Mouse (Mus musculus): ENCODE measurements around the gene Fmo2.
A peak's percentile ranks its signal among the peaks of the same experiment; 100 is the strongest.

Gene Fmo2

DNA sequence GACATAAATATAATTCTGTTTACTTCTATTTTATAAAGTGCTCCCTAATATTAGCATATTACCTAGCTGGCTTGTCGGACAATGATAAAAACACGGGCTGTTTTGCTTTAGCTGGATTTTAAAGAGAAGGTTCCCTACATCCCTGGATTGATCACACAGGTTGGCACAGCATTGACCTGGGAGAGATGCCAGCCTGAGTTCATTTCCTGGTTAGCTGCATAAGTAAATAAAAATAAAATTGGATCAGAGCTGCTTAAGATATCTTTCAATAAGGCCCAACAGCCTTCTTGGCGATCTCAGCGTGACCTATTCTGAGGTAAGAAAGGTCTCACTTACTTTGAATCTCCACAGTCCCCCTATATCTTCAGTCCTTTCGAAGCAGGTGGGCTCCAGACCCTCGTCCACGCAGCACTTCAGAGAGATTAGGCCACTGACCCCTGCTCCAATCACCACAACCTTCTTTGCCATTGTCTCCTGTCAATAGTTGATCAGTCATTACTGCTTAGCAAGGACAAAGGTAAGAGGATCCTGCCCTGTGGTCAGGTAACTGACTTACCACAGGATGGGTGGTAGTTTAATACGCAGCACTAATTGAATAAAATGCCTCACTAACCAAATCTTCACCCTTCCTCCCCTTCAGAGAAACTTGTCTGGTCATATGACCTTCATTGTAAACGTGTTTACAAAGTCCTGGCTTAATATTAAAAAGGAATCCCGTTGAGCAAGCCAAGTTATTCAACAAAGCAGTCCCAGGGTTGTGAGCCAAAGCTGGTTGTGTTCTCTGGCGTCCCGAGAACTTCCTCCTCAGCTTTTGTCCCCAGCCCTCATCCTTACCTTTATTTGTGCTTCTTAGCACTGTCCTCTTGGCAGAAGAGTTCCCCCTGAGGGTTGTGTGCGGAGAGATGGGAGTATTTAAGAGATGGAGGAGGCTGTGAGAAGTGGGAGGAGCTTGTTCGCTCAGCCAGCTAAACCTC, at the start of gene Fmo2:
Fmo2 (minus strand) TSS at position 889 of the 974 bp plus-strand sequence.
- DNase-seq: no peak

DNA sequence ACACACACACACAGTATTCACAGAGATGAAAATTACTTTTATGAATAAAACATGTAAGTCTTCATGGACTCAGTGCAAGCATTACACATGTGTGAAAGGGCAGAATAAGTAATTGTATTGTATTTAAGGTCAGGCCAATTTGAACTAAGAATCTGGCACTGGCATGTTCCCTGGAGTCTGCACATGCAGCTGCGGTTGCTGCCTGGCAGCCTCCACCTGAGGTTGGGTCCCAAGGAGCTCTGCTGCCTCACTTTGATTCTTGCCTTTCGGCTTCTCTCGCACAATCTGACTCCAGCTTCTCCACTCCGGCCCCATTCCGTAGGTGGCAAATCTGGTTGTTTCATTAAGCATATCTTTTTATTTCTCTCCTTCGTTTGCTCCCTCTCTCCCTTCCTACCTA, 49.4 kb upstream of the Fmo2 start:
- DNase-seq: no peak

DNA sequence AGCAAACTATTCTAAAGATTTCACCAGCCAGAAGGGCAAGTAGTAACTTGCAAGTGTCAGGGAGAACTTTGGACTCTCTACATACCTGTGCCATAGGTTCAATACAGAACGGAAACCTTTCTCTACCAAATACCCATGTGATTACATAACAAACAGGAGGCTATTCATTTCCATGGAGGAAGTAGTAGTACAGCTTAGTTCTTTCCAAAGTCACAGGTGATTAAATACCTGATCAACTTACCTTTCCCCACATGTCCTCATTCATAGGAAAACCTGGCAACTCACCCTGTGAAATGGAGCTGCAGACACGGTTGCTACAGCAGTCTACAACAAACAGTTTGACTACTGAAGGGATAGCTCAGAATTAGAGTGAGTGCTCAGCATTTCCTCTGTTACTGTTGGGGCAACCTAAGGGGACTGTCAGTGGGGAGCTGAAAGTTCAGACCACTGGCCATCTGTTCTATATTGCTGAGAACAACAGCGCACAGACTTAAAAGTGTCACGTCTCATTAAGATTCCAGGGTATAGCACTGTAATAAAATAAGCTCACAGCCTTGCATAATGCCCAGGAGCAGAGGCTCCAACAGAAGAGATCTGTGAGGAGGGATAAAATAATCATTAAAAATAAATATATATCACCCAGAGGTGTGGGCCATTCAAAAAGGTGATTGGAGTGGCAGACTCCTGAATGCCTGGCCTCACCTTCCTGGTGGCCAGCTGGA, 48.5 kb upstream of the Fmo2 start:
- DNase-seq: no peak

DNA sequence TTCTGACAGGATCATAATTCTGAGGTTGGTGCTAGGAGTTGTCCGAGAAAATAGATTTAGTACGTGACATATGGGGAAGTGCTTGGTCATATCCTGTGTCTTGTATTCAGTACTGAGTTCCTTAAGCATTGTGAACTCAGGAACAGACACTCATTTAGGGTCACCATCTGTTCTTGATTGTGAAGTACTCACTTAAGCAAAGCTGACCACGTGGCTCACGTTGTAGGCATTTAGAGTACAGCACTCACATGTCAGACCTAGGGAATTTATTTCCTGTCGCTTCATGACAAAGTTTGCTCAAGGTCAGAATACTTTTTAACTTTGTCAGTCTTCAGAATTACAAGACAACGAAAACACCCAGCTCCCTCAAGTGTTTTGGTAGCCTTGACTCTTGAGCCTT, 45.2 kb upstream of the Fmo2 start:
- no peak for DNase-seq

DNA sequence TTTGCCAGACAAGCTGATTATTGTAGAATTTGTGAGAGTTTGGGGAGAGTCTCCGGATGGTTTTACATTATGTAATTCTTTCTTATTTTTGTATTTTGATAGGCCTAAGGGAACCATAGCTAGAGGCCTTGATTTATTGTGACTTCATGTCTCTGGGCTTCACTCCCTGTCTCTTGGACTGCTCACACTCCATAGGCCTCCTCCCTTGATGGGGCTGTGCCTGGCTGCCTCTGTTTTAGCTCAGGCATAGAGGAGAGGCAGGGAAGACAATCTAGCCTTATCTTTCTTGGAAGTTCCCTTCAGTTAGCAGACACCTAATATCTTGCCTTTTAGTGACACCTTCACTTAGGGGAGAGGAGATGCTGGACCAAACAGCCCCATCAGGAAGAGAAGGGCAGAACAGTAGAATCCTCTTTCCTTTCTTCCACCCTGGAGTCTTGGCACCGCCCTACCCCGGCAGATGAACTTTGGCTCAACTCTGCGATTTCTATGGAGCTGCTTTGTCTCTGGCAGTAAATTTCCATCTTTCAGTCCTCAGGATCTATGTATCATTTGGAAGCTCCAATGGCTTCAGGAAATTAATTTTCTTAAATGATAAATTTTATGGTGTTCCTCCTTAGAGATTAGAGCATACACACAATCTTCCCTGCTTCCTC, 40.3 kb upstream of the Fmo2 start:
- DNase-seq: no peak

DNA sequence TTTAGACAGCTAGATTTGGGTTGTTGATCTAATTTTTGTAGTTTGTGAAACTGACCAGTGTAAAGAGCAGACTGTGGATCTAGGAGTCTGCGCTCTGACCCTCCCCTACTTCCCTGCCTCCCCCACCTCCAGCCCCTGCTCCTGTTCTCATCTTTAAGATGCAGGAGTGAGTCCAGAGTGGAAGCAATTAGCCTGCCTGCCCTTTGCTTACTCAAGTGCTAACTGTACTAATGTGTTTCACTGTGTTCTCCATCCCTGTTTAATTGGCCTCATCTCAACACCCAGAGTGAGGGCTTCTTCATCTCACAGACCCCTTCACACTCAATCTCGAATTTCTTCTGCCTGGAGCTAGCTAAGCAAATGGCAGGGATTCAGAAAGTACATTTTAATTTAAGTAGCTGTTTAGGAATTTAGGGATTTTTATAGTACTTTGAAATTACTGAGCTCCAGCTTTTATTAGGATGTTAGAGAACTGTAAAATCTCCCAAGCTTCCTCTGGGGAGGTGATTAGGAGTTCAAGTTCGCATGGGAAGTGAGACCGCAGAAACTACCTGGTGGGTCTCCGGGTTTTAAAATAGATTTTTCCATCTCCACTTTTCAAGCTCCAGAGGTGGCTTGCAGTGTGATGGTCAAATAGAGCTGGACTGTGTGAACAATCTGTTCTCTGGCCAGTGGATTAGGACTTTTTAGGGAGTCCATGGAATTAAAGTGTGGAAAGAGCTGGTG, 39.6 kb upstream of the Fmo2 start:
- DNase-seq: no peak

DNA sequence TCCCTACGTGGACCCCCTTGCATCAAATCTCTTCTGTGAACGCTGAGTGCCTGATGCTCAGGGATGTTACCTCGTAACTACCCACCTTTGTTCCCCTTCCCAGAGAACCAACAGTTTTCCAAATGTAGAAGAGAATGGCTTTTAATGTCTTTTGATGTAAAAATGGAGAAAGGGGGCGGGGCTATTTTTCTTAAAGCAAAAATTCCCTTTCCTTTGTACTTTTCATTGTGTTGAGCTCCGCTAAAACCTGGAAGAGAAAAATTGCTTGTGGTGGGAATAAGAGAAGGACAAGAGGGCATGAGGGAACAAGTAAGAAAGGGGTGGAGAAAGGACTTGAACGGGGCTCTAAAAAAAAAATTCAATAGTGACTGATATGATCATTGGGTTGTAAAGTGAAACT, 38.9 kb upstream of the Fmo2 start, which contains the start of gene Fmo6:
Fmo6 (minus strand) TSS at position 101 of the 400 bp plus-strand sequence.
- DNase-seq: no peak

DNA sequence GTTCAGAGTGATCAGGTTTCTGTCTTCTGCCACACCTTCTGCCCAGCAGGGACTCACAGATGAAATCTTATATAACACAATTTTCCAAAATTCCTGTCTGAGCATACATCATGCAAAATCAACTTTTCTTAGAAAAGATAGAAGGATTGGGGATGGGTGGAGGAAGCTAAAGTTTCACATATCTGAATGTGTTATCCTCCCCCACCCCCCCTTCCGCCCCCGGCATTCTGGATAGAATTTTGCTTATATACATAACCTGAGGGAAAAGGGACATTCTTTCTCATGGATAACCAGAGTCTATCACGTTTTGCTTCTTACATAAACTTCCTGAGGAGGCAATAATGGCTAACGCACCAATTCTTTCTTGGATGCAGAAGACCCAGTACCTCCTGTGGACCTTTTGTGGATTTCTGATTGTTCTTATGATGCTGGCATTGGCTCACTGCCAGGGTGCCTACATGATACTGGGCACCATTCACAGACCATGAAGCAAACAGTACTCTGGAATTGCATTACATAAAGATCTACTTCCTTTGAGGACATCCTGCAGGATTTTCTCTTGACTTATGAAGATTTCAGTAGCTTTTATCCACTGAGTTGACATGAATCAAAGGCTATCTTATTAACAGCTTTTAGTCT, 36.0 kb upstream of the Fmo2 start:
- no peak for DNase-seq

DNA sequence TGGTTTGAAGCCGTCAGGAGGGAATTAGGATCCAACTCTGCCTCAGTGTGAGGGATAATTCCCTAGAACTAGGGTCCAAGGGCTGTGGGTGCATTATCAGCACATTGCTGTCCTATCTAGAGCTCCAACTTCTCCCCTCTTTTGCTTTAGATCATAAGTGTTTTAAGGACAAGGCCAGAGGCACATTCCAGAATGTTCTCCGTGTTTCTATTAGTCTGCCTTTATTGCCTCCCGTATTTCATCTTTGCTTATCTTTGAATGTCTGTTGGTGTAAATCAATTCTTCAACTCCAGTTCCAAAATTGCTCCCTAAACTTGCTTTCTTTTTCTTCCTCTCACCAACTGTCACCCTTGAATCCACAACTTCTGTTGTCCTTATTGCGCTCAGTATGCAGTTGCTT, 33.9 kb upstream of the Fmo2 start:
- DNase-seq: no peak

DNA sequence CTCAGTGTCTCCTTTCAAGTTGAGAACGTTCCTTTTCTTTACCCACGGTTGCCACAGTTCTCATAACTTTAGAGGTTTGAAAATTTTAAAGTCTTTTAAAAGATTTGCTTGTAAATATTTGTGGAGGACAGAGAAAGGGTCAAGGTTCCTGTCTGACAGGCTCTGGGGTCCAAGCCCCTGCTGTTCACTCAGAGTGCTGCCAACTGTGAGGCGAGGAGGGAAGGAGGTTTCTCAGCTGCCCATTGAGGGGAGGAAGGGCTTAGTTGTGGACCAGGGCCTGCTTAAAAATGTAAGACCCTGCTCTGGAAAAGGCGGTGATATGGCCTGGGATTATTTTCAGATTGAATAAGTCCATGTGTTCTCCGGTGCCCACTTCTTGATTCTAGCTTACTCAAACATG, 33.4 kb upstream of the Fmo2 start:
- DNase-seq: no peak

DNA sequence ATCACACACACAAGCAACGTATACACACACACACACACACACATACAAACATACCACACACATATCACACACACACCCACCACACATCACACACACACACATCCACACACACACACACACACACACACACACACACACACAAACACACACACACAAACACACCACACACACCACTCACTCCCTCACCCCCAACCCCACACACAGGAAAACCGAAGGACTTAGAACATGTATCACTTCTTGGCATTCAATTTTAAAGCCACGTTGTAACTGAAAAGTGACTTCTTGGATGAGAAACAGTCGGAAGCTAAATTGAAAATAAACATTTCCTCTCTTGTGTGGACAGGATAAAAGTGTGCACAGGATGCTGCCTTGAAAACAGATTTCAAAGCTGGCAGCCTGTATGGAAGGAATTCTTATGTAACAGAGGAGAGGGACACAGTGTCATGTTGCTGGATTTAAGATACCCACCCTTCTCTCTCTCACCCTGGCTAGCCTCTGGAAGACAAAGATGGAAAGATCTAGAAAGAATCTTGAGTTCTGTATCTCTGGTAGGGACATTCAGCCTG, 32.9 kb upstream of the Fmo2 start:
- DNase-seq: no peak

DNA sequence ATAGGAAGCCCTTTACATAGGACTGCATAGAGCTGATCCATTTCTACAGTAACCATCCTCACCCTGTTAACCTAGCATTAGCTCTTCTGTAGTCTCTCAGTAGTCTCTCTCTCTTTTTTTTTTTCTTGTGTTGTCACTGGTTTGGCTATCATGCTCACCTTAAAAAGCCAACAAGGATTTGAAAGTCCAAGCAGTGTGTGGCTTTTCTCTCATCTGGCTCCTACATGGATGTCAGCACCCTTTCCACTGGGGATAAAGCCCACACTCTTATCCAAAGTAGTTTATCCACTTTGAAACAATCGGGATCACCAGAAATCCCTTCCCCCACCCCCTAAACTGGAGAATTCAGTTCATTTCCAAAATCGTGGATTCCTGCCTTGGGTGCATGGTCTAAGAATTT, 32.1 kb upstream of the Fmo2 start:
- DNase-seq: no peak

DNA sequence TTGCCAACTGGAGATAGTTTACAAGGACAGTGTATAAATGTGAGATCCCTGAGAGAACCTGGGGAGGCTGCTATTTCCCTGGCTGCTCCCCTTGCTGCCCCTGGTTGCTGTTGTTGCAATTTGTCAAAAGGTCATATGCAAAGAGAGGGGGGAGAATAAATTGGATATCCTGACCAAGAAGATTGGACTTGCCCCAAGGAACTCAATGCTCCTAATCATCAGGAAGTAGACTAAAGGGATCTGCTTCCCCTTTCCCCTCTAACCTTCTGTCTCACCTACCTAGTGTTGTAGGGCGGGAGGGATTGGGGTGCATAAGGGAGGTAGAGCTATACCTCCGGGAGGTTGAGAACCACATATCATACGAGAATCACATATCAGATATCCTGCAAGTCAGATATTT, 30.6 kb upstream of the Fmo2 start:
- no peak for DNase-seq

DNA sequence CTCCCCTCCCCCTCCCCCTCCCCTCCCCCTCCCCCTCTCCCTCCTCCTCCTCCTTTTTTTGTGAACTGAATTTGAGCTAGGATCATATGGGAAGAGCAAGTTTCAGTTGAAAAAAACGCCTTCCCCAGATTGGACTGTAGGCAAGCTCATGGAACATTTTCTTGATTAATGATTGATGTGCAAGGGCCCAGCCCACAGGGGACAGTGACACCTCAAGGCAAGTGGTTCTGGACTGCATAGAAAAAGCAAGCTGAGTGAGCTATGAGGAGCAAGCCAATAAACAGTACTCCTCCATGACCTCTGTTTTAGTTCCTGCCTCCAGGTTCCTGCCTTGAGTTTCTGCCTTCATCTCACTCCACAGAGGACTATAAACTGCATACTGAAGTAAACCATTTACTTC, 26.6 kb upstream of the Fmo2 start:
- DNase-seq: no peak

DNA sequence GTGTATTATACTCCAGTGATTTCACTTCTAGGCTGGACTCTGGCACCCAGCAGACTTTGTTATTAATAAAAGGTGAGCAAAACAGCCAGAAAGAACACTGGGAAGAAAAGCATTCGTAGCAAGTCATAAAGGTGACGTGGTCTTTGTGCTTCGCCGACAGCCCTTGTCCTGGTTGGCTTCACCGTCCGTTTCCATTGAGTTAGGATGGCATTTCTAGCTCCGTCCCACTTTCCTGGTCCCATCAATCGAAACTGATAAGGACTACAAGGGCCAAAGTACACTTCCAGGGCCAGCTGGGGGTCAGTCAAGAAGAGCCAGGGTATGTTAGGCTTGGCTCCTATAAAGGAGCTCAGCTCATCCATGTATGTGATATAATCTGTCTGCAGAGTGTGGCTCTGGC, 18.1 kb upstream of the Fmo2 start:
- DNase-seq: no peak

DNA sequence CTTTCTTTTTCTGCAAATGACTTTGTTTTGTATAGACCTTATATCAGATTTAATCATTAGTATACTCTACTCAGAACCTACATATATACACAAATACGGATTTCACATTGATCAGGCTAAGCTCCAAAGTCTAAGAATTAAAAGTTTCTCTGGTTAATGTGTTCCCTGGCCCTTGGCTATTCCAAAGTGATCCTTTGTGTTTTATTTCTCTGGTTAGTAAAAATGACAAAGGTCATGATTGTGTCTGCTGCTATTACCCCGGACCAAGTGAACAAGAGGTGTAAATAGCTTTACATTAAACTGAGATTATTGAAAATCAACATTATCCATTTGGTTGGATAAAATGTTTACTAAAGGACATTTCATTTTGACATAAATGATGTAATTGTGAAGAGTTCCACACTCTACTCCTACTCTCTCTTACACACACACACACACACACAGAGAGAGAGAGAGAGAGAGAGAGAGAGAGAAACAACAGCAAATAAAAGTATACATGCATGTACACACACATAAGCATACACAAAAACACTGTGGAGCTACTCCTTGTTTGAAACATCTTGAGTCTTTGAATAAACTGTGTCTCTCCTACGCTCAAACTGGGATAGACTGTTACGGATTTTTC, 16.5 kb upstream of the Fmo2 start:
- no peak for DNase-seq

DNA sequence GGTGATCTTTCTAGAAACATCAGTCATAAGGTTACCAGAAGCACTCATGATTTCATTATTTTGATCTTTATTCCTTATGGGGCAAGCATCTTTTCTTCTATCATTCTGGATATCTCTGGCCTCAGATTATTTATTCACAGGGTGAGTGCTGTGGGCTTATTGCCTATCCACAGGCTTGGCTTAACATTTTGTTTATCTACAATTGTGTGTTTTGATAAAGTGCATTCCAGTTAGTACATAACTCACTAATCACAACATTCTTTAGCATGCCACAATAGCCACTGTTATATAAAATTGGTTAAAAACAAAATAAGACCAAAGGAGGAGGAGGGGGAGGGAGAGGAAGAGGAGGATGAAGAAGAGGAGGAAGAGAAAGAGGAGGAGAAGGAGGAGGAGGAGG, 13.6 kb upstream of the Fmo2 start:
- DNase-seq: no peak

DNA sequence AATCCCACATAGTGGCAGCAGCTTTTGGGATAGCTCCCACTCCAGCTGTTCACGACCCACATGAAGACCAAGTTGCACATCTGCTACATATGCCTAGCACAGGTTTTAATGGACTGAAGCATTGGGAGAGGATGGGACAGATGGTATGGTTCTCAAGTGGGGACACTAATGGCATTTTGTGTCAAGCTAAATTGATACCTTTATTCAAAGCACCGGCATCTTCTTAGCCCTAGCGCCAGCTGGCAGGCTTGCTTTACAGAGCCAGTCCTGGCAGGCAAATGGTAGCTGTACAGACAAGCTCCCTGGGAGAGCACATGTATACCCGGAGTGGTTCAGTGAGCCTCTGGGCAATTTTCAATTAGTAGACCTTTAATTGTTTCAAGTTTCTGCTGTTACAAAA, 3.4 kb upstream of the Fmo2 start:
- DNase-seq: no peak

DNA sequence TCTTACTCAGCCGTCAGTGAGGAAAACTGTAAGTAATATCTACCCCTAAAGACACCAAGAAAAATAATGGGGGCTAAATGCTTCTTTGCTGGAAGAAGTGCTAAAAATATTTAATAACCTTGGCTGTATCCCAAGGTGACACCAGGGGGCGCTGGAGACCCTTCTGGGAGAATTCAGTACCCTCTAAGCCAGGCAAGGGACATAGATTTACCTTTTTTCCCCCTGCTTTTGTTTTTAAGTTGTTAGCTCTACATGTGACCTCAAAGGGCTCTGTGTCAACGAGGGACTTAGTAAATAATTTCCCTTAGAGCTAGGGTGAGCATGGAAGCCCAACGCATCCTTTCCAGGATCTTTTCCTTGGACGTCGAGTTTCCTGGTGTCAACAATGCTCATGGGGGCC, 2.6 kb downstream of the Fmo2 start:
- peak in 1 of 2 experiments; percentile 49 for DNase-seq

DNA sequence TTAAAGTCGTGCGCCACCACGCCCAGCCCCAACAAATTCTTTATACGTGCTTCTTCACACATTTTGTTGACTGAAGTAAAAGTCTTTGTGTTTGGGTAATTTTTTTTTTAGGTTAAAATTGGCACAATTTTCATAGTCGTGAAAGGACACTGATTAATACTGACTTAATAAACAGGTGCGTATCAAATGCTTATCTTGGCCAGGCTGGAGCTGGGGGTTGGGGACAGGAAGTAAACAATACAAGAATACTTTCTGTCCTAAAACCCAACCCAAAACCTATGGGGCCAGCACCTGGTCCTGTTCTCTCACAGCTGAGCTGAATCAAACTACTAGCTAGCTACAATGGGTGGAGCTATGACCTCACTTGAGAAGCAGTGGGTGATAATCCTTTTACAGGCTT, 5.5 kb downstream of the Fmo2 start:
- no peak for DNase-seq

DNA sequence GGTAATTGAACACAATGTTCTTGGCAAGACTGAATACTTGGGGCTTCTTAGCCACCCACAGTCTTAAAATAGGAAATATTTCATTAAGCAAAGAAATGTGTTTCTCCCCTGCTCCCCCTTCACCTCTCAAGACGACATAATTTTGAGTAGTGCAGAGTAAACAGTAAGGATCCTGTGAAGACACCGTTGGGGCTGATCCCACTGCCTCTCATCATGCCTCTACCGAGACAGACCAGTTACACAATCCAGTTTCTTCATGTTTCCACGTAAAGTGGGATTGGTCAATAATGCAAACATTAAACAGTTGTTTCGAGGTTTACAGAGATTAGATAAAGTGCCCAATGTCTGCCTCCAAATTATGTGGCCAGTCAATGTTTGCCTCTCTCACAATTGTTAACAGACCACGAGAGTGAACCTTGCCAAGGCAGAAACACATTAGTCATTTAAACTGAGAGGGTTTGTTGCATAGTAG, 6.5 kb downstream of the Fmo2 start:
- no peak for DNase-seq
